Mouse (Mus musculus) embryo, embryonic 10.5 days (tissue): ENCODE results near the gene Ggn.
"Not testable (repeated sequence)": the region's sequence is repeated elsewhere in the genome, so short reads cannot be mapped to it uniquely, and the experiment has no call there.

ENCODE experiments used
- DNase-seq: peaks from one replicate; pipeline ENCODE4 v3.0.0-alpha.2; 2015; ENCODE audit warnings: low spot score

The Ggn gene

DNA sequence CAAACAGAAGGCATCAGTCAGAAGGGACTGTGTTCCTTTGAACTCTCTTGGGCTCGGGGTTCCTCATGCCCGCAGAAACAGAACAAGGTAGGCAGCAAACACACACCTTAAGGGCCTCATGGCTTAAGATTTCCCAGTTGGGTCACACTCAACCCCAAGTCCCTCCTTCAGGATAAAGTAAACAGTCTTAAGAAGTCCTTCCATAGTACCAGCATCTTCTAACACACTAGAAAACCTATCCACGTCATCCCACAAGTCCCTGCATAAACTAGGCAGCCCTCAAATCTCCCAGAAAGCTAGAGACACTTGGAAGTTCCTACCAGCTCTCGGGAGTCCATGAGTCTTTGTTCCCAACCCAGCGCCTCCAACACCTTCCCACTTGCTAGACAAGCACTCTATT lies 7.7 kb upstream of the Ggn start:
- DNase-seq: no peak

DNA sequence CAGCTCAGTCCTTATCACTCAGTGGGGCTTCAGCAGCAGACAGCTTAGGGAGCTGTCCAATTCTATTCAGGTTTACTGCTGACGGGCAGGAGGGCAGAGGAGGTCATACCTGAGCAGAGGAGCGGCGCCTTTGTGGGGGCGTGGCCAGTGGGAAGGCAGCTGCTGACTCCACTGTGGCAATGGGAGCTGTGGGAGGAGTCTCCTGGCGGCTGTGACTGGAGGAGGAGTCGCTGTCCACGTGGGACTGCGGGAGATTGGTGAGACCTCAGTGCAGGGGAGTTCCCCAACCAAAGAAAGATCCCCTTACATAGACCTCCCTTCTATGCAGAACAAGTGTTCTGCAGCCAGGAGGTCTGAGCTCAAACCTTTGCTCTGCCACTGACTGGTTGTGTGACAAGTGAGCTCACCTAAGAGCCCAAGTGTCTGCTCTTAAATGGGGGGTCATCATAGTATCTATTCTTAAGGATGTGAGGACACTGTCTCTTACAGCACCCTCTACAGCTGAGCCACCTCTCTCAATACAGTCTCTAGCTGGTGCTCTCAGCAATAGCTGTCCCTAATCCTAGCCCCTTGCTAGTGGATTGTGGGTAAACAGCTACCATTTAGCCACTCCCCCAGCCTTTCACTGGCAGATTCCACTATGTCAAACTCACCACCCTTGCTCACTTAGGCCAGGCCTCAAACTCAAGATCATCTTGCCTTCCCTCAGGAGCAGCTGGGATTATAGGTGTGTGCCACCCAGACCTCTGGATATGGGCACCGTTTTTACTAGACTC lies 7.1 kb upstream of the Ggn start:
- DNase-seq: peak; percentile 52

DNA sequence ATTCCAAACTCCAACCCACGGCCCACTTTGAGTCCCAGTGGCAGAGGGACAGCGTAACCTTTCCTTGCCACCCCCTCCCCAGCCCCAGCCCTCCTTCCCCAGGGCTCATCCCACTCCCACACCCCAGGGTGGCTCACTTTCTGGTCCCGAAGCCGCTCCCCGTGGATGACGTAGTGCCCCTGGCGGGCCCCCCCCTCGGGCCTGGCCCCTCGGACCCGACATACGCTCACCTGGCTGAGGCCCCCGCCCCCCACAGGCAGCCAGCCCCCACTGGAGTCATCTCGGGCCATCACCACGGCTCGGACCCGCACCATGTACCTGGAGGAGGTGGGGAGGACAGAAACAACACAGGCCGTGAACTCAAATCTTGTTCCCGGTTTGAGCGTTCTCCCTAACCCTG lies 2.4 kb upstream of the Ggn start:
- DNase-seq: no peak

DNA sequence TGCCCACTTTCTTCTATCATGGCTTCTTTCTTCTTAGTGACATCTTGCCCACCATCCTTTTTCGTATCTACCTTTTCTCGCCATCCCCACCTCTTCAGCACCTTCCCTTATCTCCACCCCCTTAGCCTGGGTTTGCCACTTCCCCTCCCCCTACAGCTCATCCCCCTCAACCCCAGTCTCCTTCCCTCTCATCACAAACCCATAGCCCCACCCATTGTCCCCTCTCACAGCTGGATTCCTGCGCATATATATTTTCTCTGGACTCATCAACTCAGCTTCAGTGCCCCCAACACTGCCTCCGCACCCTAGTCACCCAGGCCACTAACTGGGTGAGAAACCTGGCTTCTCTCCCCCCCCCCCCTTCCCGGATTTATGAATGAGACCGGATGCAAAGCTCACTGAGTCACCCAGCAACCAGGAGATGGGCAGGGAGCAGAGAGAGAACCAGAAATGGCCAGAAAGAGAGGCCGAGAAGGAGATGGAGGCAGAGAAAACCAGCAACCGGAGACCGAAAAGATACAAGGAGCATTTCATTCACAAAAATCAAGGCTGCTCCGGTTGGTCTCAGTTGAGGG lies 1.8 kb upstream of the Ggn start:
- peak; percentile 17 for DNase-seq

DNA sequence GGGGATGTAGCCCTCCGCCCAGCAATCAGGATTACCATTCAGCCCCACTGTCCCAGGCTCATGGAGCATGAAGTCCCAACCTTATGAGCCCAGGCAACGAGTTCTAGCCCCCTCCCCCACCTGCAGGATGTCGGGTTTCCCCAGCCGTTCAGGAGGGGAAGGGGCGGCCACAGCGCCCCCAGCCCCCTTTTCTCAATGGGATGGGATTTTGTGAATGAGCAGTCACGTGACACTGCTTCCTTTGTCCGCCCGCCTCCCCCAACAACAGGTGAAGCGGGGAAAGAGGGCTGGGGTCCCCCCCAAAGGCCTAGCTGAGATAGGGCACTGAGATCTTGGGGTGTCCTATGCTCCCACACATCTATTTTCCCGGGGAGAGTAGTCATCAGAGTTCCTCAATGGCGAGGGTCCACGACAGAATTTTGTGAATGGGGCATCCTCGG lies 1.2 kb upstream of the Ggn start:
- DNase-seq: no peak

DNA sequence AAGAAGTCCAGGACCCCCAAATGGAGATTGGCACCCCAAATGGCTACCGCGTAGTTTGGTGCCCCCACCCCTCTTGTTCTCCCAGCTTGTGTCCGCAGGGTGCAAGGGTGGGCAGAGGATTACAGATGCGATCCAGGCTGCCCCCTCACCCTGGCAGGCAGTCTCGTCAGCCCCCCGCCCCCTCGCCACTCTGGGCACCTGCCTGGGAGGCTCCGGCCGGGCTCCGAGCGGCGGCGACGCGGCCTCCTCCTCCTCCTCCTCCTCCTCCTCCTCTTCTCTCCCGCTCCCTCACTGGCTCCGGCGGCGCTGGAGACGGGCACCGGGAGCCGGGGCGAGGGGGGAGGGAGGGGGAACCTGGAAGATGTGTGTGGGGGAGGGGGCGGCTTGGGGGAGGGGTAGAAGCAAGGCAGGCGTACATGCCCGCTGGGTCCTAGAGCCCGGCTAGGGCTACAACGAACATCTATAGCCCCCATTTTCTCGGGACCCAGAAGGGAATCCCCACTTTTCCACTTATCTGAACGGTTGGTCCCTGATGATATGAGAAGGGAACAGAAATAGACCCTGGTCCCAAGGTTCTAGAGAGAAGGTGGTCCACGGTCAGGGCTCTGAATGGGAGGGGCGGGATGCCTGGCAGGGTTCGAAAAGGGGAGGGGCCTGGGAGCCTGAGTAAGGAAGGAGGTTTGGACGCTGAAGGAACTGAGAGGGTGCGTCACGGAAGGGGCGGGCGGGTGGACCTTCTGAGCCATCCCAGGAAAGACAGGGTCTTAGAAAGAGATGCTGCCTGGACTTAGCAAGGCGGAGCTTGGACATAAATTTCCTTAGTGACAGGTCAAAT lies 562 bp upstream of the Ggn start:
- DNase-seq: peak; percentile 94

DNA sequence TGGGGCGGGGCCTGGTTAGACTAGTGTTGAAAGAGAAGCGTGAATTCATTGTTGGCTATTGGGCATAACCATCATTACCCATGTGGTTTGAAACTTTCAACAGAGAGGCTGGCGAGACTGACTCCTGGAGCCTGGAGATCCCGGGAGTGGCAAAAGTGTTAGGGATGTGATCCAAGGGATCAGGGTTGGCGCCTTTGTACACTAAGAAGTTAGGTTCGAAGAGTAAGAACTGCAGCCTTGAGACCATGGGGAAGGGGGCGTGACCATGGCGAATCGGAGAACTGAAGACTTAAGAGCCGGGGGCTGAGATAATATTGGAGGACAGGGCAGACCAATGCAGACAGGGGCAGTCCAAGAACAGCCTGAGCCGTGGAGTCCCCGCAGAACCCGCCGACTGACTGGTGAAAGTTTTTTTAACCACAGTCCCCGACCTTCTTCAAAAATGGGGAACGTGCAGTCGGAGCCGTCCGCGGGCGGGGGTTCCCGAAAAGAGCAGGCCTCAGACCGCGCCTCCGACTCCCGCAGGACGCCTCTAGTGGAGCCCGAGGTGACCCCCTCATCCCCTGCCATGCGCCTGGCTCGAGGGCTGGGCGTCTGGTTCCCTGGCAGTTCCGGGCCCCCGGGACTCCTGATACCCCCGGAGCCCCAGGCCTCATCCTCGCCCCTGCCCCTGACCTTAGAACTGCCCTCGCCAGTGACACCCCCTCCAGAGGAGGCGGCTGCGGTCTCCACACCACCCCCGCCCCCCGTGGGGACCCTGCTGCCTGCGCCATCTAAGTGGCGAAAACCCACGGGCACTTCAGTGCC lies 948 bp downstream of the Ggn start:
- peak; percentile 79 for DNase-seq

DNA sequence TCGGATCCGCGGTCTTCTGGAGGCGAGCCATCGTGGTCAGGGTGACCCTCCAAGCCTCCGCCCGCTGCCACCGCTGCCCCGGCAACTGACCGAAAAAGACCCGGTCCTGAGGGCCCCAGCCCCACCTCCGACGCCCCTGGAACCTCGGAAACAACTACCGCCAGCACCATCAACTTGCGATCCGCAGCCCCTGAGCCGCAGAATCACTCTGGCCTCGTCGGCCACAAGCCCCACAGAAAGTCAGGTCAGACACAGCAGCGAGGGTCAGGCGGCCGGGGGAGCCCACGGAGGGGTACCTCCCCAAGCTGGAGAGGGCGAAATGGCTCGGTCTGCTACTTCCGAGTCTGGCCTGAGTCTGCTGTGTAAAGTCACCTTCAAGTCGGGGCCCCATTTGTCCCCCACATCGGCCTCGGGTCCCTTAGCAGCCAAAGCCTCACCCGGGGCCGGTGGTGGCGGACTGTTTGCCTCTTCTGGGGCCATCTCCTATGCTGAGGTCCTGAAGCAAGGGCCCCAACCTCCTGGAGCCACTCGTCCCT lies 1.6 kb downstream of the Ggn start:
- no peak for DNase-seq

DNA sequence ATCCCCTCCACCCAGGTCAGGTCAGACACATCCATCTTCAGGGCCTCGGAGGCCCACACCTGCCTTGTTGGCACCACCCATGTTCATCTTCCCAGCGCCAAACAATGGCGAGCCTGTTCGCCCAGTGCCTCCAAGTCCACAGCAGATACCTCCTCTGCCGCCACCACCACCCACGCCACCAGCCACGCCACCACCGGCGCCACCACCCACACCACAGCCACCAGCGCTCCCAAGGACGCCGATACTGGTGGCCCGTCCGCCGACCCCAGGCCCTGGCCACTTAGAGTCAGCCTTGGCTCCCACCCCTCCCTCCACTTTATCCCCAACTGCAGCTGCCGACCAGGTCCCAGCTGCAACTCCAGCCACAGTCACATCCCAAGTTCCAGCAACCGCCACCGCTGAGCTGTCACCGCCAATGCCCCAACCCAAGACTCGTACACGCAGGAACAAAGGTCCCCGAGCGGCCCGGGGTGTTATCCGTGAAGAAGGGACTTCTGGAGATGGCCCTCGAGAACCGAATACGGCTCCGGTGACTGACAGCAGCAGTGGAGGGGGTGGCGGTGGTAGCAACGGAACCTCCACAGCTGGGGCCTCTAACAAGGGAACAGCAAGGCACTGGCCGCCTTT lies 2.5 kb downstream of the Ggn start:
- DNase-seq: no peak

DNA sequence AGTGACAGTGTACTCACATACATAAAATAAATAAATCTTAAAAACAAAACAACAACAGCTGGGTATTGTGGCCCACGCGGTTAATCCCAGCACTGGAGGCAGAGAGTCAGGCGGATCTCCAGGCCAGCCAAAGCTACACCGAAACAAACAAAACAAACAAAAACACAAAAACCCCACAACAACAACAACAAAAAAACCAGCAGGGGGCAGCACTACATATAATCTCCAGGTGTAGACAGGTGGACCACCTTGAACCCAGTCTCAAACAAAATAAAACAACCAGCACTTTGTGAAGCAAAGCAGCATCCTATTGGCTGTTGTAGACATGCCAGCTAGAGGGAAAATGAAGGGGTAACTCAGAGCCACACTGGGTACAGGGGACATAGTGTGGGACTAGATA lies 8.1 kb downstream of the Ggn start:
- no peak for DNase-seq

DNA sequence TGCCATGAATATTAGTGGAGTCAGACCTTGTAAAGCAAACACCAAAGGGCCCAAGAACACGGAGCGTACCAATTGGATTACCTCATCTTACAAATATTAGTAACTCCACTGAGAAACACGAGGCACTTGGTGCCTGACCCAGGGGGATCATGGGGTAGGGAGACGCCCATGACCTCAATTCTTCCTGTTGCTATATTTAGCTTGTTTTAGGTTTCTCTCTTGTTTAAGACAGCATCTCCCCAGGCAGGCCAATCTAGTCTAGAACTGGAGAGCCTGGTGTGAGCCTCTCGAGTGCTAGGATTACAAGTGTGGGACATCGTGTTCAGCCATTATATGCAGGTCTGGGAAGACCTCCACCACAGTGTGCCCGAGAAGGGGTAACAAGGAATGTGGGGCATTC lies 9.3 kb downstream of the Ggn start:
- no peak for DNase-seq

DNA sequence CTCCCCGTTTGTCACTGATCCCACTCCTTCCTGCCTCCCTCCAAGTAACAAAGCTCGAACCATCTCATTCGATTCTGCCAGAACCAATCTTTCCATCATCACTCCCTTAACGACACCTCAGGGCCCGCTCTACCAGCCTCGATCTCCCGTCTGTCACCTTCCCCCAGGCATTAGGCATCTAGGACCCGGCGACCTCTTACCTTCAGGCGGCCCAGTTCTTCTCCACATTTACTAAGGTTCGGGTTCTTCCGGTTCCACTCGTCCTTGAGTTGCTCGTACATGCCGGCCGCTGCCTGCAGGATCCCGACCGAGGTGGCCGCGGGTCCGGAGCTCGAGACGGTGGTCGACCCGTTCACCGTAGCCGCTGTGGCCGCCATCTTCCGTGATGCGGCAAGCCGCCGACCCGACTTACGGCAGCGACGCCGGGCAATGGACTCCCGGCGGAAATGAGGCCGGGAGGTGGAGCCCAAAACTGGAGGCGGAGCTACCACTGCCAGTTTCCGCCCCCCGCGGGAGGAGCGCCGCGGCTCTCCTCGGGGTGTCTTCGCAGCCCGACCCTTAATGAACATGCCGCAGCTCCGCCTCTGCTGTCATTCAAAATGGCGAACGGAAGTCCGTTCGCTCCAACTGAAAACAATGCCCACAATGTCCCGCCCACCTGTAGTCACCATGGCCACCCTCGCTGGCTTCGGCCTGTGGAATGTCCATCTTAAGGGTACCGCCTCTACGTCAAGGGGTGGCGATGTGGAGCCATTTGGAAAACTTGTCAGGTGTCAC lies 10.3 kb downstream of the Ggn start, which contains the start of gene Psmd8:
Gene Psmd8, minus strand, starts transcription at position 625 of the 777 bp plus-strand sequence.
- peak; percentile 99 for DNase-seq

DNA sequence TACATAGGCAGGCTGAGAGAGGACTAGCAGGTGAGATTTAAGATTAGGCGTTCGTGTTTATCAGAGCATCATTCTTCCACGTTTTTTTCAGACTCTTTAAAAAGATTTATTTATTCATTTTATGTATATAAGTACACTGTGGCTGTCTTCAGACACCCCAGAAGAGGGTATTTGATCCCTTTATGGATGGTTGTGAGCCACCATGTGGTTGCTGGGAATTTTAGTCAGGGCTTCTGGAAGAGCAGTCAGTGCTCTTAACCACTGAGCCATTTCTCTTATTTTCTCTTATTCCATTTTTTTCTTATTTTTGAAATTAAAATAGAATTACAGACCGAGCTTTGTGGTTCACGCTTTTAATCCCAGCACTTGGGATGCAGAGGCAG lies 10.8 kb downstream of the Ggn start:
- DNase-seq: no peak

DNA sequence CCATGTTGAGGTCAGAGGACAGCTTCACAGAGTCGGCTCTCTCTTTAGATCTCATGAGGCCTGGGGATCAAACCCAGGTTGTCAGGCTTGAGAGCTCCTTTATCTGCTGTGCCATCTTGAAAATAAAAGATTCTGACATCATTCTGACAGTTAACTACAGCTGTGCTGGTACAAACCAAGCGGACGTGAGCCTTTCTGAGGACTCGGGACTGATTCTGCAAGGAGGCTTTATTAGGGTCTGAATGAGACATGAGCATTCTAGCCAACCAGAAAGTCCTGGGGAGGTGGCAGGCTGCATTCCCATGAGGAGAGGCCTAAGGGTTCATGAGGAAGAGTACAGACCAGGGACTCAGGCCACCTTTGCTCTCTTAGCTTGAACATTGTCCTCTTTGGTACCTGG lies 11.3 kb downstream of the Ggn start:
- DNase-seq: not testable (repeated sequence)

DNA sequence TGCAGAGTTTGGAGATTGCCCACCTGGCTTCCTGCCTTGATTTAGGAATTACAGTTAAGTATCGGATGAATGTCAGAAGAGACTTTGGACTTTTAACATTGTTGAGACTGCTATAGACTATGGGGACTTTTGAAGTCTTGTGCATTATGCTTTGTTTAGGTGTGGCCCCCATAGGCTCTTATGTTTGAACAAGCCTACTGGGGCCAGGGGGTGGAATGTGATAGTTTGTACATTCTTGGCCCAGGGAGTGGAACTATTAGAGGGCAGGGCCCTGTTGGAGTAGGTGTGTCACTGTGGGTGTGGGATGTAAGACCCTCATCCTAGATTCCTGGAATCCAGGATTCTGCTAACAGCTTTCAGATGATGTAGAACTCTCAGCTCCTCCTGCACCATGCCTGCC lies 24.2 kb downstream of the Ggn start:
- DNase-seq: not testable (repeated sequence)

DNA sequence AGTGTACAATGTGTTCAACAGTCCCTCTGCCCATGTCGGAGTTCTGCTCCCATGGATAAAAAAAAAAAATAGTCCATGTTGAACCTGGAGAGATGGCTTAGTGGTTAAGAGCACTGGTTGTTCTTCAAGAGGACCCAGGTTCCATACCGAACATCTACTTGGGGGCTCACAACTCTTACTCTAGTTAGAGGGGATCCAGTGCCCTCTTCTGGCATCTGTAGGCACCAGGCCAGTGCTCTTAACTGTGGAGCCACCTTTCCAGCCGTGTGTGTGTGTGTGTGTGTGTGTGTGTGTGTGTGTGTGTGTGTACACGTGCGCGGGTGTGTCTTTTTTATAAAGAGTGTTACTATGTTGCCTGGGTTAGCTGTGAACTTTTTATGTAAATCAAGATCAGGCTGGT lies 32.6 kb downstream of the Ggn start:
- DNase-seq: no peak

DNA sequence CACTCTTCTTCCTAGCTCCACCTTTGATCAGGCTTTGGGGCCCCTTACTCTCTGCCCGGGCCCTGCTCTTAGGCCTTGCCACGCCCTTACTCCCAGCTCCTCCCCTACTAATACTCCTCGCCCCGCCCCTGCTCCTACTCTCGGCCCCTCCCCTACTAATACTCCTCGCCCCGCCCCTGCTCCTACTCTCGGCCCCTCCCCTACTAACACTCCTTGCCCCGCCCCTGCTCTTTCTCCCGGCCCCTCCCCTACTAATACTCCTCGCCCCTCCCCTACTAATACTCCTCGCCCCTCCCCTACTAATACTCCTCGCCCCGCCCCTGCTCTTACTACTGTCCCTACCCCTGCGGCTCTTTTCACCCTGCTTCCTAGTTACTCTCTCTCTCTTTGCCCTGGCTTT lies 41.0 kb downstream of the Ggn start:
- not testable (repeated sequence) for DNase-seq

DNA sequence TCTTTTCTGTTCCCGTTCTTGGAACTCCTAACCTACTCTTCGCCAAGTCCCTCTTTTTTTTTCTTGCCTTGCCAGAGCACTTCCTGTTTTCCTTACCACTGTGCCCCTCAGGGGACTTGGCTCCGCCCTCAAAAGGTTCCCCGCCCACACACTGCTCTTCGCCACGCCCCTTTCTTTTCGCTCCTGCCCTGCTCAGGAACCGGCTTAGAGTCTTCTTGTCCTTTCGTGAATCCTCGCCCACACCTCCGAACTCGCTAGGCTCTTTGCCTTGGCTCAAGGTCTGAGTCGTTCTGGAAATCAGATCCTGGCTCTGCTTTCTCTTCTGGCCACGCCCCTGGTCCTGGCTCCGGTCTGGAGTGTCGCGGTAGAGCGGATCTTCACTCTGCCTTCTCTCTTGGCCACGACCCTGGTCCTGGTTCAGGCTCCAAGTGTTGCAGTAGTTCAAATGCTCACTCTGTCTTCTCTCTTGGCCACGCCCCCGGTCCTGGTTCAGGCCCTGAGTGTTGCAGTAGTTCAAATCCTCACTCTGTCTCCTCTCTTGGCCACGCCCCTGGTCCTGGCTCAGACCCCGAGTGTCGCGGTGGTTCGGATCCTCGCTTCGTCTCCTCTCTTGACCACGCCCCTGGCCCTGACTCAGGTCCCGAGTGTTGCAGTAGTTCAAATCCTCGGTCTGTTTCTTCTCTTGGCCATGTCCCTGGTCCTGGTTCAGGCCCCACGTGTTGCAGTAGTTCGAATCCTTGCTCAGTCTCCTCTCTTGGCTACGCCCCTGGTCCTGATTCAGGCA lies 41.6 kb downstream of the Ggn start:
- DNase-seq: peak; percentile 88

DNA sequence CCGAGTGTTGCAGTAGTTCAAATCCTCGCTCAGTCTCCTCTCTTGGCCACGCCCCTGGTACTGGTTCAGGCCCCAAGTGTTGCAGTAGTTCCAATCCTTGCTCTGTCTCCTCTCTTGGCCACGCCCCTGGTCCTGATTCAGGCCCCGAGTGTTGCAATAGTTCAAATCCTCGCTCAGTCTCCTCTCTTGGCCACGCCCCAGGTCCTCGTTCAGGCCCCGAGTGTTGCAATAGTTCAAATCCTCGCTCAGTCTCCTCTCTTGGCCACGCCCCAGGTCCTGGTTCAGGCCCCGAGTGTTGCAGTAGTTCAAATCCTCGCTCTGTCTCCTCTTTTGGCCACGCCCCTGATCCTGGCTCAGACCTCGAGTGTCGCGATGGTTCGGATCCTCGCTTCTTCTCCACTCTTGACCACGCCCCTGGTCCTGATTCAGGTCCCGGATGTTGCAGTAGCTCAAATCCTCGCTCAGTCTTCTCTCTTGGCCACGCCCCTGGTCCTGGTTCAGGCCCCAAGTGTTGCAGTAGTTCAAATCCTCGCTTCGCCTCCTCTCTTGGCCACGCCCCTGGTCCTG lies 42.3 kb downstream of the Ggn start:
- DNase-seq: no peak
